Mouse (Mus musculus) intestine, embryonic 14.5 days (tissue): ENCODE measurements around the gene Crct1. TPM values are rescaled to one million over a fixed set of nuclear protein-coding genes. Genes with fewer than 3 reads are reported as not detected.
A peak's percentile ranks its signal among the peaks of the same experiment; 100 is the strongest.

Source experiments
- ATAC-seq: fragments of 200-750 bp; cut with Nextera tagmentation; replicated peaks from 2 replicates; pipeline ENCODE4 v1.8.0; 2017; ENCODE audit warnings: low read depth, moderate number of reproducible peaks, moderate TSS enrichment, moderate library complexity; ENCODE audit not compliant: low FRiP score, low TSS enrichment
- DNase-seq: peaks from one replicate; pipeline ENCODE4 v3.0.0-alpha.2; 2018; ENCODE audit warnings: low spot score
- H3K27ac ChIP-seq: fragments of 300-500 bp; sonication (generic); 2 replicates; pipeline ENCODE4 v1.5.1; 2014; ENCODE audit warnings: low read depth, mild to moderate bottlenecking, control low read depth
- H3K27me3 ChIP-seq: fragments of 300-500 bp; sonication (generic); replicated peaks from 2 replicates; pipeline ENCODE4 v1.6.1; 2014; ENCODE audit warnings: low read length, control low read depth; ENCODE audit not compliant: control insufficient read depth, insufficient read depth
- H3K36me3 ChIP-seq: fragments of 300-500 bp; sonication (generic); 2 replicates; pipeline ENCODE4 v1.6.1; 2014; ENCODE audit warnings: low read length, control low read depth; ENCODE audit not compliant: control insufficient read depth, insufficient read depth
- H3K4me1 ChIP-seq: fragments of 300-500 bp; sonication (generic); replicated peaks from 2 replicates; pipeline ENCODE4 v1.6.1; 2014; ENCODE audit warnings: low read length, control low read depth, mixed read lengths; ENCODE audit not compliant: control insufficient read depth, insufficient read depth
- H3K4me2 ChIP-seq: fragments of 300-500 bp; sonication (generic); 2 replicates; pipeline ENCODE4 v1.6.1; 2014; ENCODE audit warnings: low read length
- H3K4me3 ChIP-seq: fragments of 300-500 bp; sonication (generic); 2 replicates; pipeline ENCODE4 v1.5.1; 2014; ENCODE audit warnings: low read depth, low read length, control low read depth, mixed read lengths
- H3K9ac ChIP-seq: fragments of 300-500 bp; sonication (generic); 2 replicates; pipeline ENCODE4 v1.6.1; 2014; ENCODE audit warnings: mild to moderate bottlenecking, low read length
- H3K9me3 ChIP-seq: fragments of 300-500 bp; sonication (generic); 2 replicates; pipeline ENCODE4 v1.6.1; 2016; ENCODE audit warnings: low read length, control low read depth; ENCODE audit not compliant: control insufficient read depth
- WGBS: fragments of 180-500 bp; shearing (Covaris S2); extraction: QIAGEN DNeasy Blood & Tissue Kit; methylation state at CpG from one replicate; pipeline ENCODE4 v1.1.7; 2014; 5-methylcytosine and 5-hydroxymethylcytosine counted together
- polyA plus RNA-seq: library from polyadenylated mRNA; unstranded; fragments of >200 nt; fragmentation: Nextera tagmentation; extraction: Ambion mirVana; gene quantifications from 2 replicates; pipeline ENCODE4 v1.2.1, GENCODE M21; 2014

The Crct1 gene
- polyA plus RNA-seq, result not detected in 2 replicates

DNA sequence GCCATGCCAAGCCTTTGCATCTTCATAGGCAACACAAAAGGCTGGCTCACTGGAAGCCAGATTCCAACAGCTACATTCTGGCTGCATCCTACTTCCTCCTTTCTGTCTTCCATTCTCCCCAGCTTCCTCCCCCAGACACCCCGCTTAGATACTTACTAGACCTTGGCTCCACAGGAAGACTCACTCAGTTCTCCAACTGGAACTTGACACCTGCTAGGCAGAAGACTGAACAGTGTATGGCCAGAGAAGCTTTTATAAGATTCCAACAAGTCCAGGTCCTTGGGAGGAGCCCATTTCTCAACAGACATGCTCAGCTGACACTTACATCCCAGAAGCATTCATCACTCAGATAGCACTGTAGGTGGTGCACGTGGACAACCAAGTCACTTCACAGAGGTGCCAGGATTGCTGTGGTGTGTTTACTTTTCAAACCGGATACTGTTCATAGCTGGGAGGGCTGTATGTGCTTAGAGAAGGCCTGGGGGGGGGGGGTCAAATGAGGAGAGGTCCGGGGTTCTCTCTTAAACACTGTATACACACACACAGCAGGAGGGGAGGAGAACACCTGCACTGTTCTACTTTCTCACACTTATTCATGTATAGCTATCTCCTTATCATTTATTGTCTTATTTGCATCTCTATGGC, at the start of gene Crct1:
Gene Crct1, minus strand, starts transcription at position 228 of the 645 bp plus-strand sequence.
- DNase-seq (no peak), ATAC-seq (no peak)
- Histone ChIP-seq H3K27ac (no peak within 1 kb of the TSS), H3K9ac (peak within 1 kb of the TSS; percentile 28), H3K4me1 (no peaks in the 10 kb centered on the region), H3K9me3 (no peaks in the 10 kb centered on the region), H3K27me3 (no peaks in the 10 kb centered on the region), H3K4me2 (peak within 1 kb of the TSS; percentile 57), H3K36me3 (no peaks in the 10 kb centered on the region), H3K4me3 (peak within 1 kb of the TSS; percentile 38)
- 37% methylated on average over 4 of the region's 4 CpGs for WGBS

DNA sequence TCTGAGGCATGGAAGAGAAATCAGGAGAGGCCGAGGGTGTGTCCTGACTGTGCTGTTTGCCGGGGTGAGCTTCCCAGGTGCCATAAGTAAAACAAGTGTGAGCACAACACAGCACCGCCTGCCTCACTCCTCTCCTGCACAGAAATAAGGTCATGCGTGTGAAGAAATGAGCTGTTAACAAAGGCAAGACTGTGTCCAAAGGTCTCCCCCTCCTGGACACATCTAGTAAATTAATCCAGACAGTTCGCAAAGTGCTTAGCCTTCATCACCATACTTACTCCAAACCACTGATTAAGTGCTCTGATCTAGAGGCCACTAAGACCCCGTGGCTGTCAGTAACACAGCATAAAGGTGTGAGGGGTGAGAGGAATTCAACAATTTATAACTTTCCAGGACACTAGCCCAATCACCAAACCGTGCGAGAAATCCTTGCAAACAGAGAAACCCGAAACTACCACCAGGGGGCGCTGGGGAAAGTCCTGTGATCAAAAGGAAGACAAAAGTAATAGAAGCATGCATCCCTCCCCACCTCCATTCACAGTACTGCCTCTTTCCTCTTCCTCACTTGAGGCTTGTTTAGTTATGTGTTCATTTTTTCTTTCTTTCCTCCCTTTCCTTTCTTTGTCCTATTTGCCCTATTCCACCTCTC, 37.5 kb upstream of the Crct1 start:
- no peak for ATAC-seq
- Histone ChIP-seq H3K27me3 (no peaks in the 10 kb centered on the region), H3K4me3 (no peak overlapping the region), H3K4me2 (no peak overlapping the region), H3K9ac (no peak overlapping the region), H3K36me3 (no peaks in the 10 kb centered on the region), H3K4me1 (no peaks in the 10 kb centered on the region), H3K27ac (no peak overlapping the region), H3K9me3 (no peaks in the 10 kb centered on the region)
- 59% methylated on average over 10 of the region's 10 CpGs for WGBS
- DNase-seq, result peak; percentile 55

DNA sequence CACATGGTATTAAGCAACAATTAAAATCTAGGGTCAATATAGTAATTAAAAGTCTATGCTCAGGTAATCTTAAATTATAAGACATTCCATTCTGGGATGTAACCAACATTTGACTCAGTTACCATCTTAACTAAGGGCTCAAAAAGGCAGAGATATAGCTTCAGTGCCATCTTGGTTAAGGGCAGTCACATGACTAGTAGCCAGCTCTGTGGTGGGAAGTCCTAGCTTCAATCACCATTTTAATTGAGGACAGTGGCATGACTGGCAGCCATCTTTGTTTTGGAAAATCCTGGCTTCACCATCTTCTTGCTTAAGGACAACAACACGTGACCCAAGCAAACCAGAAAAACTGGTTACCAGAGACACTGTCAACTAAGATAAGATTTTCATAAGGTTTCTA, 34.7 kb upstream of the Crct1 start:
- H3K9me3 ChIP-seq, result no peaks in the 10 kb centered on the region
- 77% methylated on average over 1 of the region's 1 CpGs for WGBS
- H3K9ac ChIP-seq, result no peak overlapping the region
- ATAC-seq (no peak), DNase-seq (no peak)
- no peak overlapping the region for H3K27ac ChIP-seq
- H3K4me3 ChIP-seq, result no peak overlapping the region
- no peaks in the 10 kb centered on the region for H3K36me3 ChIP-seq
- H3K4me1 ChIP-seq, result no peaks in the 10 kb centered on the region
- no peaks in the 10 kb centered on the region for H3K27me3 ChIP-seq
- no peak overlapping the region for H3K4me2 ChIP-seq

DNA sequence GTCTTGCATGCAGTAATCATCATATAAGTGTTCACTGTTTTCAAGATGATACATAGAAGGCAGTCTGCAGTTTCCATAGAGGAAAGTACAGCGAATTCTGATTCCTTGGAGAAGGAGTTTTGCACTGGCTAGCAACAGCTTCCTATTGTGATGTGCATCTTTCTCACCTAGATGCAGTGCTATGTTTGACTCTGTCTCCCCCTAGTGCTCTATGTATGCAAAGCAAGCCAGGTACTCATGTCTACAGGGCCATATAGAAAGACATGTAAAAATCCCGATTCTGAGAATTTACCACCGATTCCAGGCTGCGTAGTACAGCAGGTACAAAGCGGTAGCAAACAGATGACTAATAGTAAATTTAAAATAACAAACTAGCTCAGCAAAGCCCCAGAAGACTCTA, 16.0 kb upstream of the Crct1 start:
- no peak for ATAC-seq
- Histone ChIP-seq H3K9ac (no peak overlapping the region), H3K9me3 (no peaks in the 10 kb centered on the region)

DNA sequence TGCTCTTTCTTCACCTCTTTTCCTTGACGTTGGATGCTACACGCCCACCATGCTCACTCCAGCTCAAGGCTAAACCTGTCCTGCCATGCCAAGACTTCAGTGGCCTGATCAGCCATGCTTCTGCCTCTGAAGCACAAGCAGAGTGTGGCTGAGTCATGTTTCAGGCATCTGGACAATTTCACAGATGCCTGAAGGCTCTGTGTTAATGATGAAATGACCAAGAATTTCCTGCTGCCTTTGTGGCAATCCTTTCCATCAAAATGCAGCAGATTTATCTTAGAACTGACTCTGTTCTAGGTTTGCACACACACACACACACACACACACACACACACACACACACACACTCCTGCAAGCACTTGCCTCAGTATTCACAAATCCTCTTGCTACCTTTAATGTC, 10.0 kb upstream of the Crct1 start:
- Histone ChIP-seq H3K9ac (no peak overlapping the region), H3K36me3 (no peaks in the 10 kb centered on the region), H3K4me1 (no peaks in the 10 kb centered on the region), H3K27me3 (no peaks in the 10 kb centered on the region), H3K27ac (no peak overlapping the region), H3K4me2 (no peak overlapping the region), H3K4me3 (no peak overlapping the region), H3K9me3 (no peaks in the 10 kb centered on the region)
- ATAC-seq, result no peak
- DNase-seq, result no peak
- 69% methylated on average over 2 of the region's 2 CpGs for WGBS

More for the DNA sequence above, 16.0 kb upstream of the Crct1 start:
- H3K27me3 ChIP-seq, result no peaks in the 10 kb centered on the region
- no peak overlapping the region for H3K4me2 ChIP-seq
- no peak for DNase-seq
- H3K4me3 ChIP-seq, result no peak overlapping the region
- H3K27ac ChIP-seq, result no peak overlapping the region
- no peaks in the 10 kb centered on the region for H3K4me1 ChIP-seq
- no peaks in the 10 kb centered on the region for H3K36me3 ChIP-seq
- WGBS, result 48% methylated on average over 5 of the region's 5 CpGs

DNA sequence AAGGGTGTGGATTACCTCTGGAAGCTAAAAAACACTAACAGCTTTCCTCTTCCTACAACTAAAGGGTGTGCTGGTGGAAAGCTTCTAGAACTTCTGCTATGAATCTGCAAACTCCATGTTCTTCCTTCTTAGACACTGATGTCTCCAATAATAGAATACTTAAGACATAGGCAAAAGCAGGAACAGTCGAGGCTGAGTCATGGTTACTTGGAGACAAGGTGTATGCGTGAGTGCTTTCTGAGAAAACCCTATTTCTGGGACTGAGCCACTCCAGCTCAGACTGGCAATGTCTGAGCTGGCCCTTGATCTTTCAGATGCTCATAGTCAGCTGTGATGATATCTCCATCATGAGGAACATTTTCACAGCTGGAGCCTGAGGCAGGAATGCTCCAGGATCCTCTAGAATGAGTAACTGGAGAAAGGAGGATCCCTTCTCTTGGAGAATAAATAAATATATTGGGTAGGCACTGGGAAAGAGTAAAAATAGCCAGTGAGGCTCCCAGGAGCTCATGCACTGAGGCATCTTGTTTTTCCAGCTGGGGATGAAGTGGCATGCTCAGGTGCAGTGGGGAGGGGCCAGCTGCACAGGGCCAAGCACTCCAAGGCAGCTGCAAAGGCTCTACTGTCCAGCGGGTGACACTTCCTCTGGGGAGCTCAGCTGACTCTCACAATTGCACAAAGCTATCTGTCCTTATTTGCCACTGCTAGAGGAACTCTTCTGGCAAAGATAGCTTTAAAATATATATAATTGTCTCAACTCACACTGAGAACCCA, 8.1 kb upstream of the Crct1 start:
- Histone ChIP-seq H3K4me3 (no peak overlapping the region), H3K4me2 (no peak overlapping the region), H3K9me3 (no peaks in the 10 kb centered on the region), H3K9ac (no peak overlapping the region), H3K4me1 (no peaks in the 10 kb centered on the region), H3K27me3 (no peaks in the 10 kb centered on the region), H3K27ac (no peak overlapping the region), H3K36me3 (no peaks in the 10 kb centered on the region)
- ATAC-seq, result no peak
- WGBS, result 85% methylated on average over 3 of the region's 3 CpGs
- no peak for DNase-seq

DNA sequence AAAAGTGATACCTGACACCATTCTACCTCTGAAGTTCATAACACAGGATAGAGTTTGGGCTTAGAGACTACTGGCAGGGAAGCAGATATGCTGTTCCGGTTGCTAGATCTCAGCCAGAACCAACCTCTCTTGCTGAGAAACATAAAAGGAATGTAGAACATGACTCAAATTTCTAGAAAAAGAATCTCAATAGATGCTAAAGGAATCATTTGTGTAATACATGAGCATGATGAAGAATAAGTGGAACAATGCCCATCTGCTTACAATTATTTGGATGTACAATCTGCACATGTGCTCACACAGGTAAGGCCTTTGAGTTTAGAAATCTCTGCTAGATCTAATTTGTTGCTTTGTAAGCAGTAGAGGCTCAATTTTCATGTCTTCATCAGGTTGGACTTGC, 5.7 kb upstream of the Crct1 start:
- DNase-seq, result no peak
- Histone ChIP-seq H3K9me3 (no peaks in the 10 kb centered on the region), H3K4me3 (no peak overlapping the region), H3K36me3 (no peaks in the 10 kb centered on the region), H3K9ac (no peak overlapping the region), H3K4me2 (no peak overlapping the region), H3K4me1 (no peaks in the 10 kb centered on the region), H3K27ac (no peak overlapping the region), H3K27me3 (no peaks in the 10 kb centered on the region)
- 91% methylated on average over 1 of the region's 1 CpGs for WGBS
- no peak for ATAC-seq

DNA sequence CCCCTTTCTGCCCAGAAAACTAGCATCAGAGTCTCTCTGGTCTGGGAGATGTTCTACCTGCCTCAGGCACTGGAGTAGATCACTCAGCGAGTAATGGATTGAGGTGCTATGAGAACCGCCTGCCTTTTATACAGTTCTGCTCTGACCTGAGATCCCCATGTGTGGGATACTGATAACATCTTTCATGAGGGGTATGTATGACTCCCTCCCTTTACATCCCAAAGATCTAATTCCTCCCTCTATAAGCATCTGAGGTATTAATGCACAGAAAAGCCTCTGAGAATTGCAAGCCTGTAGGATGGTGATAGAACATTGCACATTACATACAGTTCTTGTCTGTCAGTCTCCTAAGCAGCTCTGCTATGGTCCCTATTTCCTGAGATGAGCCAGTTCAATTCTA, 3.5 kb upstream of the Crct1 start, which contains the start of gene Lce1m:
Gene Lce1m, minus strand, starts transcription at position 101 of the 400 bp plus-strand sequence.
- WGBS, result 90% methylated on average over 2 of the region's 2 CpGs

More for the DNA sequence above, 3.5 kb upstream of the Crct1 start, which contains the start of gene Lce1m:
- DNase-seq (no peak), ATAC-seq (no peak)
- Histone ChIP-seq H3K4me3 (no peak within 1 kb of the TSS), H3K36me3 (no peaks in the 10 kb centered on the region), H3K4me1 (no peaks in the 10 kb centered on the region), H3K27me3 (no peaks in the 10 kb centered on the region), H3K9ac (no peak within 1 kb of the TSS), H3K27ac (no peak within 1 kb of the TSS), H3K4me2 (no peak within 1 kb of the TSS), H3K9me3 (no peaks in the 10 kb centered on the region)
